Mouse (Mus musculus) CH12.LX (cell line): ENCODE measurements around the gene Dzank1.

Source experiments
- CTCF ChIP-seq, 2 experiments: IDR thresholded peaks in 1 of 2; conservative IDR thresholded peaks in 1 of 2; 2 replicates each; pipeline ENCODE4 v1.5.1; 2011 to 2012; ENCODE audit warnings: low read depth in 2 of 2, low read length in 2 of 2, improper control_type of control experiment in 1 of 2, inconsistent platforms in 1 of 2, mild to moderate bottlenecking in 1 of 2, moderate library complexity in 1 of 2
- E2F4 ChIP-seq: IDR thresholded peaks from 2 replicates; pipeline ENCODE4 v1.6.1; 2011; ENCODE audit warnings: low read depth, low read length, improper control_type of control experiment; ENCODE audit not compliant: insufficient replicate concordance
- EP300 ChIP-seq: IDR thresholded peaks from 2 replicates; pipeline ENCODE4 v1.6.1; 2011; ENCODE audit warnings: low read length, improper control_type of control experiment
- JUND ChIP-seq: conservative IDR thresholded peaks from 2 replicates; pipeline ENCODE4 v1.6.1; 2011; ENCODE audit warnings: low read depth, low read length, improper control_type of control experiment
- MAFK ChIP-seq: IDR thresholded peaks from 2 replicates; pipeline ENCODE4 v1.6.1; 2011; ENCODE audit warnings: low read length, improper control_type of control experiment; ENCODE audit not compliant: insufficient replicate concordance
- MAZ ChIP-seq: IDR thresholded peaks from 2 replicates; pipeline ENCODE4 v1.6.1; 2012; ENCODE audit warnings: low read depth, mild to moderate bottlenecking, inconsistent platforms, low read length, improper control_type of control experiment, moderate library complexity
- MEF2A ChIP-seq: IDR thresholded peaks from 2 replicates; pipeline ENCODE4 v1.6.1; 2014; ENCODE audit warnings: low read depth, mild to moderate bottlenecking, inconsistent platforms, low read length, improper control_type of control experiment, borderline replicate concordance
- POLR2A ChIP-seq: IDR thresholded peaks from 2 replicates; pipeline ENCODE4 v1.6.1; 2011; ENCODE audit warnings: low read depth, mild to moderate bottlenecking, improper control_type of control experiment, low read length
- TBP ChIP-seq: conservative IDR thresholded peaks from 2 replicates; pipeline ENCODE4 v1.6.1; 2011; ENCODE audit warnings: low read depth, low read length, improper control_type of control experiment
- TCF12 ChIP-seq: IDR thresholded peaks from 2 replicates; pipeline ENCODE4 v1.6.1; 2014; ENCODE audit warnings: low read depth, mild to moderate bottlenecking, inconsistent platforms, low read length, improper control_type of control experiment
- USF2 ChIP-seq: conservative IDR thresholded peaks from 2 replicates; pipeline ENCODE4 v1.6.1; 2011; ENCODE audit warnings: low read depth, low read length, improper control_type of control experiment

GRCm38 (mm10) chr2:144464799-144465760 lies 62.1 kb downstream of the Dzank1 start:
- no peak for TF ChIP-seq CTCF (conservative IDR thresholded peaks at IDR 0.05 in 1 of 2, IDR thresholded peaks at IDR 0.05 in 1 of 2; ENCODE audit: low read depth in 2 of 2, low read length in 2 of 2)
- no peak for TF ChIP-seq MAFK
- TF ChIP-seq EP300, result no peak
- no peak for TF ChIP-seq POLR2A
- no peak for TF ChIP-seq USF2
- TF ChIP-seq TBP, result no peak
- TF ChIP-seq TCF12, result no peak
- TF ChIP-seq MAZ, result no peak
- no peak for TF ChIP-seq E2F4
- no peak for TF ChIP-seq JUND
- no peak for TF ChIP-seq MEF2A
